Mouse (Mus musculus): ENCODE measurements around the gene Rap1a.

GRCm38 (mm10) chr3:105835875-105836274, 34.7 kb upstream of the Rap1a start:
- no peak for TF ChIP-seq CTCF (IDR thresholded peaks at IDR 0.05; ENCODE audit: borderline replicate concordance, insufficient read depth, low read length)
- TF ChIP-seq POLR2A (IDR thresholded peaks at IDR 0.05; ENCODE audit: low read depth, low read length) = no peak

All from embryonic fibroblast, embryonic 13.5 days (primary cell).